ENCODE assay signal across 8 mouse cellular contexts in genomic region chr11:32138614-32138964, GRCm38 (mm10).
DNase-seq lines count a peak whose midpoint lies in the region; ATAC-seq lines count a peak whose summit lies in the region.
"Had no signal": no experiment of that assay in that cellular context is flagged by ENCODE, and none has a peak within 500 bp of the region (broad histone marks: within the 10 kb centered on the region; RNA-seq: fewer than 3 reads in every experiment).

No protein-coding gene starts in this region.

- 0 out of 2 replicates have a peak overlapping the region, but pooled peaks have one; percentile 19 for H3K9ac ChIP-seq in forebrain, embryonic 13.5 days
- no peak overlapping the region for H3K9ac ChIP-seq in hindbrain, embryonic 11.5 days (ENCODE audit: low read depth, low read length)
- no peak overlapping the region for H3K9ac ChIP-seq in midbrain, embryonic 13.5 days (replicated peaks)

- peaks cover 69% of the 10 kb centered on the region for H3K4me1 ChIP-seq in forebrain, embryonic 13.5 days
- peaks cover 2% of the 10 kb centered on the region for H3K4me1 ChIP-seq in hindbrain, embryonic 11.5 days (replicated peaks; ENCODE audit: control insufficient read depth, insufficient read depth, low read length)
- H3K4me1 ChIP-seq in midbrain, embryonic 13.5 days (replicated peaks): peaks cover 49% of the 10 kb centered on the region

- peak overlapping the region; percentile 11; the same call in 1 of the 2 replicates for H3K4me2 ChIP-seq in forebrain, embryonic 13.5 days
- H3K4me2 ChIP-seq in hindbrain, embryonic 11.5 days (replicated peaks; ENCODE audit: low read depth, low read length): no peak overlapping the region
- peak overlapping the region; percentile 19; the same call in 1 of the 2 replicates for H3K4me2 ChIP-seq in midbrain, embryonic 13.5 days (replicated peaks)

- peak overlapping the region; percentile 77 for H3K27ac ChIP-seq in forebrain, embryonic 13.5 days
- peak overlapping the region; percentile 25; the same call in 1 of the 2 replicates for H3K27ac ChIP-seq in hindbrain, embryonic 11.5 days (ENCODE audit: low read depth, low read length)
- peak overlapping the region; percentile 83 for H3K27ac ChIP-seq in midbrain, embryonic 13.5 days

- 35% methylated on average over 9 of the region's 9 CpGs for WGBS in forebrain, embryonic 13.5 days
- WGBS in hindbrain, embryonic 11.5 days: 32% methylated on average over 9 of the region's 9 CpGs
- WGBS in midbrain, embryonic 13.5 days: 18% methylated on average over 9 of the region's 9 CpGs

- peak; percentile 48 for DNase-seq in hindbrain, embryonic 11.5 days (ENCODE audit: low spot score)
- DNase-seq in kidney, postnatal 14 days: peak; percentile 55
- DNase-seq in spleen, postnatal 4 days (ENCODE audit: low spot score in 2 of 2): no peak
- DNase-seq in spleen, postnatal 36 days (ENCODE audit: low spot score in 2 of 2): no peak
- DNase-seq: heart, postnatal 10 days had no signal

- ATAC-seq in forebrain, embryonic 13.5 days: no peak
- peak; percentile 30; the same call in 1 of the 2 replicates for ATAC-seq in hindbrain, embryonic 11.5 days (ENCODE audit: low FRiP score)
- ATAC-seq in midbrain, embryonic 13.5 days: peak; percentile 62
- ATAC-seq in cerebellum, adult (ENCODE audit: insufficient number of reproducible peaks, low FRiP score, low TSS enrichment): no peak

- no peak overlapping the region for H3K4me3 ChIP-seq in forebrain, embryonic 13.5 days
- no peak overlapping the region for H3K4me3 ChIP-seq in hindbrain, embryonic 11.5 days (ENCODE audit: low read depth, low read length)
- no peak overlapping the region for H3K4me3 ChIP-seq in midbrain, embryonic 13.5 days (replicated peaks)

- no peaks in the 10 kb centered on the region for H3K9me3 ChIP-seq in forebrain, embryonic 13.5 days (replicated peaks)
- H3K9me3 ChIP-seq in hindbrain, embryonic 11.5 days (ENCODE audit: control insufficient read depth, low read length): no peaks in the 10 kb centered on the region
- H3K9me3 ChIP-seq in midbrain, embryonic 13.5 days: no peaks in the 10 kb centered on the region

- H3K36me3 ChIP-seq in forebrain, embryonic 13.5 days (ENCODE audit: poor library complexity, severe bottlenecking): no peaks in the 10 kb centered on the region
- H3K36me3 ChIP-seq in hindbrain, embryonic 11.5 days (ENCODE audit: control insufficient read depth, insufficient read depth, low read length): no peaks in the 10 kb centered on the region
- H3K36me3 ChIP-seq in midbrain, embryonic 13.5 days: no peaks in the 10 kb centered on the region

- H3K27me3 ChIP-seq in forebrain, embryonic 13.5 days: no peaks in the 10 kb centered on the region
- no peaks in the 10 kb centered on the region for H3K27me3 ChIP-seq in hindbrain, embryonic 11.5 days (ENCODE audit: control insufficient read depth, insufficient read depth, low read length)
- H3K27me3 ChIP-seq in midbrain, embryonic 13.5 days: no peaks in the 10 kb centered on the region

Comparison
In these comparisons a context has a peak if more than half of its experiments do, and no peak if none do; other contexts are left out.
1. ATAC-seq: peak in hindbrain, embryonic 11.5 days (single experiment) and midbrain, embryonic 13.5 days (single experiment); none in forebrain, embryonic 13.5 days (single experiment) and cerebellum, adult (single experiment).
2. H3K27ac ChIP-seq: peak in every context shown above with its lines; median percentile 83 in midbrain, embryonic 13.5 days; 77 in forebrain, embryonic 13.5 days; 25 in hindbrain, embryonic 11.5 days.
3. DNase-seq: peak in hindbrain, embryonic 11.5 days (single experiment) and kidney, postnatal 14 days (single experiment); none in spleen, postnatal 4 days (0 of 2) and spleen, postnatal 36 days (0 of 2).